Mouse (Mus musculus) limb, embryonic 13.5 days (tissue): Measurements from ENCODE around the gene Gm44511. TPM values are rescaled to one million over a fixed set of nuclear protein-coding genes. Genes with fewer than 3 reads are reported as not detected.

Experiments used
- ATAC-seq: fragments of 200-750 bp; cut with Nextera tagmentation; 2 replicates; pipeline ENCODE4 v1.8.0; 2017; ENCODE audit warnings: low read depth, moderate number of reproducible peaks, moderate TSS enrichment; ENCODE audit not compliant: low FRiP score
- H3K27ac ChIP-seq: fragments of 300-500 bp; sonication (generic); 2 replicates; pipeline ENCODE4 v1.5.1; 2015; ENCODE audit warnings: inconsistent platforms, mild to moderate bottlenecking, moderate library complexity
- H3K27me3 ChIP-seq: fragments of 300-500 bp; sonication (generic); 2 replicates; pipeline ENCODE4 v1.6.1; 2015; ENCODE audit warnings: mild to moderate bottlenecking, inconsistent platforms
- H3K36me3 ChIP-seq: fragments of 300-500 bp; sonication (generic); 2 replicates; pipeline ENCODE4 v1.6.1; 2015; ENCODE audit warnings: inconsistent platforms, mild to moderate bottlenecking, moderate library complexity
- H3K4me1 ChIP-seq: fragments of 300-500 bp; sonication (generic); 2 replicates; pipeline ENCODE4 v1.6.1; 2015; ENCODE audit warnings: inconsistent platforms
- H3K4me2 ChIP-seq: fragments of 300-500 bp; sonication (generic); replicated peaks from 2 replicates; pipeline ENCODE4 v1.6.1; 2015; ENCODE audit warnings: inconsistent platforms, mild to moderate bottlenecking, moderate library complexity
- H3K4me3 ChIP-seq: fragments of 300-500 bp; sonication (generic); 2 replicates; pipeline ENCODE4 v1.5.1; 2015; ENCODE audit warnings: moderate library complexity, mild to moderate bottlenecking, inconsistent platforms
- H3K9ac ChIP-seq: fragments of 300-500 bp; sonication (generic); 2 replicates; pipeline ENCODE4 v1.6.1; 2015; ENCODE audit warnings: mild to moderate bottlenecking, inconsistent platforms
- H3K9me3 ChIP-seq: fragments of 300-500 bp; sonication (generic); 2 replicates; pipeline ENCODE4 v1.6.1; 2016; ENCODE audit warnings: inconsistent platforms
- WGBS: fragments of 180-500 bp; shearing (Covaris S2); methylation state at CpG from one replicate; pipeline ENCODE4 v1.1.7; 2015; 5-methylcytosine and 5-hydroxymethylcytosine counted together
- polyA plus RNA-seq: library from polyadenylated mRNA; unstranded; fragments of >200 nt; fragmentation: Nextera tagmentation; extraction: Ambion mirVana; gene quantifications from 2 replicates; pipeline ENCODE4 v1.2.1, GENCODE M21; 2015

Gene Gm44511
- not detected in 2 replicates for polyA plus RNA-seq

DNA sequence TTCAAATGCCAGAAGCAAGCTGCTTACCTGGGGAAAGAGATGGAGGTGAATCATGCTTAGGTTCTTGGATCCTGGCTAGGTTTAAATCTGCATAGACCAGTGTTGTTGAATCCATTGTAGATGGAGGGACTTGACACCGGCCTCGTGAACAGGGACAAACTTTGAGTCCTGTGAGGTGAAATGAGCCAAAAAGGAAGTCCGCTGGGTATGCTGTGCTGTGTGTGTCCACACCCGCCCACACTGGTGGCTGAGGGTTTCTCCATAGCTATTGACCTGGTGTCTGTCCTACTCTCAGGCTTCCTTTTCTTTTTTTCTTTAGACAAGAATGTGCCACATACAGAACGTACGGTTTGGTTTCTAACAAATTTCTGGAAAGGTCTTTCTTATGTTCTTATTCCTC lies at the start of gene Gm44511, which contains the start of gene Klrb1b:
TSS of gene Gm44511 (minus strand) at position 184 of the 400 bp plus-strand sequence.
TSS of gene Klrb1b (minus strand) at position 200 of the 400 bp plus-strand sequence.
- no peak for ATAC-seq
- Histone ChIP-seq H3K27ac (no peak within 1 kb of the TSS), H3K4me3 (no peak within 1 kb of the TSS), H3K36me3 (no peaks in the 10 kb centered on the region), H3K9me3 (no peaks in the 10 kb centered on the region), H3K27me3 (no peaks in the 10 kb centered on the region), H3K9ac (no peak within 1 kb of the TSS), H3K4me1 (no peaks in the 10 kb centered on the region), H3K4me2 (no peak within 1 kb of the TSS)
- WGBS = 89% methylated on average over 6 of the region's 6 CpGs

DNA sequence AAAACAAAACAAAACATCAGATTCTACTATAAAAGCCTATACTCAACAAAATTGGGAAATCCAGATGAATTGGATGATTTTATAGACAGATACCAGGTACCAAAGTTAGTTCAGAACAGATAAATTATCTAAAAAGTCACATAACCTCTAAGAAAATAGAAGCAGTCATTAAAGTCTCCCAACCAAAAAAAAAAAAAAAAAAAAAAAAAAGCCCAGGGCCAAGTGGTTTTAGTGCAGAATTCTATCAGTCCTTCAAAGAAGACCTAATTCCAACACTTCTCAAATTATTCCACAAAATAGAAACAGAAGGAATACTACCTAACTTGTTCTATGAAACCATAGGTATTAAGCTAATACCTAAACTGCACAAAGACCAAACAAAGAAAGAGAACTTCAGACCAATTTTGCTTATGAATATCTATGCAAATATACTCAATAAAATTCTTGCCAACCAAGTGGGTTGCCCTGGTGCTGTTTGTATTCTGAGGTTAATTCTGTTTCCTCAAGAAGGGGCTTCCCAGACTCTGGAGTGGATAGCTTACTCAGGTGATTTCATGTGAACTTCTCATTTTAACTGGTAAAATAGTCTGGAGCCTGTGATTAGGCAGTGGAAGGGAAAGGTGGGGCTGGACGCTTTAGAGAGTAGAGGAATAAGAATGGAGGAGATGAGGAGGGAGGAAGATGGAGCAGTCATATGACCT lies 45.9 kb upstream of the Gm44511 start:
- no peak overlapping the region for H3K4me3 ChIP-seq
- H3K9me3 ChIP-seq = peaks cover 4% of the 10 kb centered on the region; the same call in 1 of the 2 replicates
- no peak overlapping the region for H3K4me2 ChIP-seq
- no peak overlapping the region for H3K9ac ChIP-seq
- H3K4me1 ChIP-seq = no peaks in the 10 kb centered on the region
- H3K27ac ChIP-seq = no peak overlapping the region
- ATAC-seq = no peak
- WGBS = 89% methylated on average over 1 of the region's 1 CpGs
- H3K27me3 ChIP-seq = no peaks in the 10 kb centered on the region
- no peaks in the 10 kb centered on the region for H3K36me3 ChIP-seq

DNA sequence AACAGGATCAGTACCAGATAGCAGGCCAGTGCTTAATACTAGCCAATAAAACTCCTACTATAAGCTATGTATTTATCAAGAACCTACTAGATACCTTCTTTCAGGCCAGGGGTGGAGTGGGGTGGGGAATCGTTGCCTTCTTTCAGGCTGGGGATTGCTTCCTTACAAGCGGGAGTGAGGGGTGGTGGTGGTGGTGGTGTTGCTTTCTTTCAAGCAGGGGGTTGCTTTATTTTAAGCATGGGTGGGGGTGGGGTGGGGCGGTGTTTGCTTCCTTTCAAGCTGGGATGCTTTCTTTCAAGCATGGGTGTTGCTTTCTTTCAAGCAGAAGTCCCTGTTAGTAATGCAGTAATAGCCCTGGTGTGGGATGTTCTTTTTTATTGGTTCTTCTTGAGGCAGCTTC lies 42.7 kb upstream of the Gm44511 start:
- H3K36me3 ChIP-seq = no peaks in the 10 kb centered on the region
- no peaks in the 10 kb centered on the region for H3K27me3 ChIP-seq
- H3K9ac ChIP-seq = no peak overlapping the region
- no peak overlapping the region for H3K4me3 ChIP-seq
- H3K9me3 ChIP-seq = no peaks in the 10 kb centered on the region
- H3K4me2 ChIP-seq = no peak overlapping the region
- no peaks in the 10 kb centered on the region for H3K4me1 ChIP-seq
- ATAC-seq = no peak
- 11% methylated on average over 3 of the region's 3 CpGs for WGBS
- no peak overlapping the region for H3K27ac ChIP-seq

DNA sequence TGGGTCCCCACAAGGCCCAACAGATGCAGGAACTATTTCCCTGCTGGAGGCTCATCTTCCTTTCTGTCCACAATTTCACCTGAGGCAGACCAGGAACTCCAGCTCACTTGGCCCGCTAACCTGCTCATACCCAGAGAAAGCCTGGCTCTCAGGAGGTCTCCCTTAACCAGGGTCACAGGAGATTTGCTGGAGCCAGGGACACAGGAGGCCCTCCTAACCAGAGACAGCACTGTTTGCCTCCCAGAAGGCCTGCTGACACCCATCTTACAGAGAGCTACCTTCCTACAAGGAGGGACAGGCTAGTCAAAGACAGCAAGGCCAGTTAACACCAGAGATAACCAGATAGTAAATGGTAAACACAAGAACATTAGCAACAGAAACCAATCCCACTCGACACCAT lies 31.9 kb upstream of the Gm44511 start:
- H3K4me1 ChIP-seq = 0 out of 2 replicates have a peak, but pooled peaks cover 4% of the 10 kb centered on the region
- H3K36me3 ChIP-seq = no peaks in the 10 kb centered on the region
- ATAC-seq = no peak
- no peak overlapping the region for H3K9ac ChIP-seq
- 0 out of 2 replicates have a peak, but pooled peaks cover 2% of the 10 kb centered on the region for H3K27me3 ChIP-seq
- WGBS = 88% methylated on average over 2 of the region's 2 CpGs
- no peak overlapping the region for H3K27ac ChIP-seq
- H3K9me3 ChIP-seq = no peaks in the 10 kb centered on the region
- H3K4me2 ChIP-seq = no peak overlapping the region
- H3K4me3 ChIP-seq = no peak overlapping the region

DNA sequence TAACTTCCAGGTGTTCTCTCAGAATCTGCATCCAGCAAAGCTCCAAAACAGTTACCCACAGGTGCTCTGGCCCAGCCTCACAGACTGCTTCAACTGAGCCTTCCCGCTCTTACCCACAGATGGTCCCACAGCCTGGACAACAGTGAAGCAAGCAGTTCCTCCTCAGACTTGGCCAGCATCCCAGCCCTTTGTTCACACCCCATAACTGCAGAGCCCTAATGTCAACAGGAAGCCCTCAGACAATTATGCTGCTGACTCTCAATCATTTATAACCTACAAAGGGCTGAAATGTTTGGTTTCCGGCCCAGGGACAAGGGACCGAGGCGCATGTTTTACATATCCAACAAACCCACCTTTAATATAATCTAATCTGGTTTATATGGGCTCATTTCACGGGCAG lies 30.1 kb upstream of the Gm44511 start:
- 0 out of 2 replicates have a peak, but pooled peaks have one; percentile 33 for ATAC-seq
- no peaks in the 10 kb centered on the region for H3K9me3 ChIP-seq
- H3K4me2 ChIP-seq = no peak overlapping the region
- H3K4me1 ChIP-seq = 0 out of 2 replicates have a peak, but pooled peaks cover 4% of the 10 kb centered on the region
- 69% methylated on average over 5 of the region's 5 CpGs for WGBS
- no peak overlapping the region for H3K9ac ChIP-seq
- no peaks in the 10 kb centered on the region for H3K36me3 ChIP-seq
- no peak overlapping the region for H3K4me3 ChIP-seq
- H3K27ac ChIP-seq = no peak overlapping the region
- H3K27me3 ChIP-seq = 0 out of 2 replicates have a peak, but pooled peaks cover 2% of the 10 kb centered on the region

DNA sequence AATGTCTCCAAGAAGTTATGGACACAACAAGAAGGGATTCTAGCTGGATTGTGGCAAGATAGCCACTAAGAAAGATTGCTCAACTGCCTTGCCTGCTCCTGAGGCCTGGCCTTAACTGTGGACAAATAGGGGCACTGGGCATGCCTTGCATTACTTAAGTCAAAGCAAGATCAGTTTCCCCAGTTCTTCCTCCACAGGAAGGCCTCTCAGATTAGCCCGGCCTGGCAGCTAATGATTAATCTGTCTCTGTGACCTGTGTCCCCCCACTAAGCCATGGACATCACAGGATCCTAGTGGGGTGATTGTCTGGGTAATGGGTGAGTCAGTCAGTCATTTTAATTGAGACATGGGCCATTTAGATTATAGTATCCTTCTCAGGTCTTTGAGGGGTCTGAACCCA lies 29.4 kb upstream of the Gm44511 start:
- no peaks in the 10 kb centered on the region for H3K36me3 ChIP-seq

DNA sequence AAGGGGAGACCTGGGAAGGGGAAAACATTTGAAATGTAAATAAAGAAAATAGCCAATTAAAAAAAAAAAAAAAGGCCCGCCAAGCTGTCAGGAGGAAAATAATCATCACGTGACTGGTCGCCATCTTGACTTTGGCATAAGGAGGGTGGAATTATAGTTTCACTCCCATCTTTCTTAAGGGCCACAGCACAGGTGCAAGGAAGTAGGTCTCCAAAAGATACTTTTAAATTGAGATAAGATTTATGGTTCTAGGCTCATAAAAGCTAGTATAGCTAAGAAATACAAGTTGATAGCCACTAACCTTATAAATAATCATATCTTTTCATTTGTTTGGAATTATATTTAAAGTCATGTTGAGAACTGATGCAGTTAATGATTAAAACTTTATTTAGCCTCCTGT lies 28.8 kb upstream of the Gm44511 start:
- H3K4me2 ChIP-seq = no peak overlapping the region
- WGBS = 95% methylated on average over 3 of the region's 3 CpGs
- no peak overlapping the region for H3K9ac ChIP-seq
- 0 out of 2 replicates have a peak, but pooled peaks cover 2% of the 10 kb centered on the region for H3K27me3 ChIP-seq
- no peaks in the 10 kb centered on the region for H3K9me3 ChIP-seq
- ATAC-seq = no peak
- H3K36me3 ChIP-seq = no peaks in the 10 kb centered on the region
- H3K4me1 ChIP-seq = 0 out of 2 replicates have a peak, but pooled peaks cover 4% of the 10 kb centered on the region
- H3K27ac ChIP-seq = no peak overlapping the region
- no peak overlapping the region for H3K4me3 ChIP-seq

More for the DNA sequence above, 29.4 kb upstream of the Gm44511 start:
- H3K27ac ChIP-seq = no peak overlapping the region
- no peak for ATAC-seq
- H3K4me2 ChIP-seq = no peak overlapping the region
- WGBS = 60% methylated on average over 1 of the region's 1 CpGs
- H3K27me3 ChIP-seq = 0 out of 2 replicates have a peak, but pooled peaks cover 2% of the 10 kb centered on the region
- 0 out of 2 replicates have a peak, but pooled peaks cover 4% of the 10 kb centered on the region for H3K4me1 ChIP-seq
- H3K9me3 ChIP-seq = no peaks in the 10 kb centered on the region
- no peak overlapping the region for H3K4me3 ChIP-seq
- H3K9ac ChIP-seq = no peak overlapping the region

DNA sequence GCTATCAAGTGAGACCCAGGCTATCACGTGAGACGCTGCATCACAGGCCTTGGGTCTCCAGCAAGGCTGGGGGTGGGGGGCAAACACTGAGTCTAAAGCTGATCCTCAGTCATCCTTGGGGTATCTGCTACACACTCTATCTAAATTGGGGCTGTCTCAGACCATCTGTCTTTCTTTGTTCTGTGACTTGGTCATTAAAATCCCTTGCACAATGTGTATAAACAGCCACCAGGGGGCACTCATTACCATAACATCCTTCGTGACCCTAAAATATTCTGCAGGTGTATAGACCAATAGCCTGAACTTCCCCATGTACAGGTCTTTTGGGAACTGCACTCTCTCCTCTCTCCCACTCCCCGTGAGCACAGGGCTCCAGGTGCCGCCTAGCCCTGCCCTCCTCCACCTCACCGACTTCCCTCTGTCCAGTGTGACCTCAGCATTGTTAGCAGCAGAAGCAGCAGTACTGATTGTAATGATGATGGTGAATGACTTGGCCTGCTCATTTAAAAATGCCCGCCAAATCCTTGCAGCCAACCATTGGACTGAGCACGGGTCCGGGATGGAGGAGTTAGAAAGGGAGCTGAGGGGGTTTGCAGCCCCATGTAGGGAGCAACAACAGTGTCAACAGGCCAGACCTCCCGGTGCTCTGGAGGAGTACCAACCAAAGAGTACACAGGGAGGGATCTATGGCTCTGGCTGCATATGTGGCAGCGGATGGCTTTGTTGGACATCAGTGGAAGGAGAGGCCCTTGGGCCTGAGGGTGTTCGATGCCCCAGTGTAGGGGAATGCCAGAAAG lies 28.1 kb upstream of the Gm44511 start:
- peak overlapping the region; percentile 44 for H3K4me2 ChIP-seq
- 48% methylated on average over 12 of the region's 12 CpGs for WGBS
- H3K4me1 ChIP-seq = 0 out of 2 replicates have a peak, but pooled peaks cover 4% of the 10 kb centered on the region
- no peaks in the 10 kb centered on the region for H3K36me3 ChIP-seq
- H3K9me3 ChIP-seq = no peaks in the 10 kb centered on the region
- no peak overlapping the region for H3K27ac ChIP-seq
- H3K27me3 ChIP-seq = 0 out of 2 replicates have a peak, but pooled peaks cover 2% of the 10 kb centered on the region
- H3K9ac ChIP-seq = no peak overlapping the region
- peak; percentile 46 for ATAC-seq
- no peak overlapping the region for H3K4me3 ChIP-seq

DNA sequence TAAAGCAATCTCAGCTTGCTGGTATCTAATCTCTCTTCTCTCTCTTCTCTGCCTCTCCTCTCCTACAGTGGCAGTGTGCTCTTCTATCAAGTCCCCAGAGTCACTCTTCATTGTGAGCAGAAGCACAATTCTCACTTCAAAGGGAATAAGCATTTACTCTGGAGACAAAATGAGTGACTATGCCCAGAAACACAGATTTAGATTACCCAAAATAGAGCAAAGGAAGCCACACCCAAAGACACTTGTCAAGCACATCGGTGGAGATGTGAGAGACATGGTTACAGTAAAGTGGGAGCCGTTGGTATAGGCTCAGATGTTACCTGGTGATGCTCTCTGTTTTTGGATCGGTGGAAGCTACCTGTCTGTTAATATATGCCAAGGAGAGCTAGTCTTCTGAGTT lies 26.7 kb upstream of the Gm44511 start:
- Histone ChIP-seq H3K36me3 (no peaks in the 10 kb centered on the region), H3K4me3 (no peak overlapping the region), H3K9me3 (no peaks in the 10 kb centered on the region), H3K4me2 (no peak overlapping the region), H3K9ac (no peak overlapping the region), H3K27ac (no peak overlapping the region), H3K27me3 (no peaks in the 10 kb centered on the region), H3K4me1 (0 out of 2 replicates have a peak, but pooled peaks cover 4% of the 10 kb centered on the region)
- no peak for ATAC-seq
- WGBS = 85% methylated on average over 3 of the region's 3 CpGs

DNA sequence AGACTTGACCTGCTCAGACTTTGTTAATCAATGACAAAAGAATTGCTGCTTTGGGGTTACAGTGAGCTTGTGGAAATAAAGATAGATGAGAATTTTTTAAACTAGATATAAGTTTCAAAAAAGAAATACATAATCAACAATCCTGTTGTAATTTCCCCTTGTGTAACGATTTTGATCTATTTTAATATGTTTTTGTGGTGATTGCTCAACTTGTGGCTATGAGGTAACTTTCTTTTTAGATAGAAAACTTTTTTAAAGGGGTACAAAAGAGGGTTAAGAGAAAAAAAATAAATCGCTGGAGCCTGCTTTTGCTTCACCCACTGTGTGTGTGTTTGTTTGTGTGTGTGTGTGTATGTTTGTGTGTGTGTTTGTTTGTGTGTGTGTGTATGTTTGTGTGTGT lies 25.0 kb upstream of the Gm44511 start:
- Histone ChIP-seq H3K9me3 (no peaks in the 10 kb centered on the region), H3K4me1 (0 out of 2 replicates have a peak, but pooled peaks cover 4% of the 10 kb centered on the region), H3K9ac (no peak overlapping the region), H3K27ac (no peak overlapping the region), H3K4me2 (no peak overlapping the region), H3K4me3 (no peak overlapping the region), H3K27me3 (no peaks in the 10 kb centered on the region), H3K36me3 (no peaks in the 10 kb centered on the region)
- ATAC-seq = no peak
- 83% methylated on average over 2 of the region's 2 CpGs for WGBS

DNA sequence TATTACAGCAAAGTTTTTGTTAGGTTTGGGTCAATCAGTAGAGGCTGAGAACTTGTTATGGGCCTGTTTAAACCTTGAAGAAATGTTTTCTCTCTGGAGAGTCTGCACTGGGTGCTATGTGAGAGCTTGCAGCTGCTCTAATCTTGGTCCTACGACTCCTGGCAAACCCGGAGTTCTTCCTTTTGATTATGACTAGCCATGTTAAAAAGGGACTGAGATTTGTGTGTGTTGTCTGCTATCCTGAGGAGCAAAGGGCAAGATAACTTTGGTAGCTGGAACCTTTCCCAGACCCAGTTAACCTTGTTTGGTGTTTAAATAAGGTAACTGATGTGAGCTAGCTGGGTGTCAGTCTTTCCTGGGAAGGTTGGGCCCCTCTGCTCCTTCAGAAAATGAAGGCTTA lies 24.6 kb upstream of the Gm44511 start:
- Histone ChIP-seq H3K27me3 (no peaks in the 10 kb centered on the region), H3K4me2 (no peak overlapping the region), H3K9ac (no peak overlapping the region), H3K4me3 (no peak overlapping the region), H3K9me3 (no peaks in the 10 kb centered on the region), H3K27ac (no peak overlapping the region), H3K36me3 (no peaks in the 10 kb centered on the region), H3K4me1 (0 out of 2 replicates have a peak, but pooled peaks cover 4% of the 10 kb centered on the region)
- ATAC-seq = no peak
- WGBS = 72% methylated on average over 2 of the region's 2 CpGs

DNA sequence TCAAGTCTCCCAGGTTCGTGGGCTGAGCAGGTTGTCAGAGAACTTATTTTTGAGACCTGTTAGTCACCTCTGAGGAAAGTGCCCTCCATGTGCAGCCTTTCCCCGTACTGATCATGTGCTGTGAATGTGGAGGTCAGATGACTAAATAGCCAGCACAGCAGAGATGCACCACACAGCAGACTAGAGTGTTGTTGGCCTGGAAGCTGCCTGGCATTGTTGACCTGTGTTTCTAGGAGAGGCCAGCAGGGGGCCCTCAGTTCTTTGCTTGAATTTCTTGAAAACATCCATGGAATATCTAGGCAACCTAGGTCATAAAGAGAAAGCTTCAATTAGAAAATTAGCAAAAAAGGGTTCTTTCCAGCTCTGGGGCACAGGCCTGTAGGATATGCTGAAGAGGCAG lies 23.8 kb upstream of the Gm44511 start:
- H3K4me1 ChIP-seq = peaks cover 9% of the 10 kb centered on the region; the same call in 1 of the 2 replicates
- no peak overlapping the region for H3K9ac ChIP-seq
- no peak overlapping the region for H3K4me2 ChIP-seq
- no peak for ATAC-seq
- 62% methylated on average over 2 of the region's 2 CpGs for WGBS
- no peak overlapping the region for H3K27ac ChIP-seq
- H3K27me3 ChIP-seq = no peaks in the 10 kb centered on the region
- no peak overlapping the region for H3K4me3 ChIP-seq
- no peaks in the 10 kb centered on the region for H3K36me3 ChIP-seq
- no peaks in the 10 kb centered on the region for H3K9me3 ChIP-seq
